Mouse (Mus musculus): Measurements from ENCODE around the gene Hist2h3c1.
"Not testable (repeated sequence)": the region's sequence is repeated elsewhere in the genome, so short reads cannot be mapped to it uniquely, and the experiment has no call there.

The Hist2h3c1 gene

GRCm38 (mm10) chr3:96289201-96289600, 42.7 kb downstream of the Hist2h3c1 start:
- DNase-seq (ENCODE audit: low read depth), result no peak

- DNase-seq (ENCODE audit: low read depth), result not testable (repeated sequence)
These were observed 44.2 kb downstream of the Hist2h3c1 start for GRCm38 (mm10) chr3:96290727-96291126.

GRCm38 (mm10) chr3:96292641-96293040, 46.2 kb downstream of the Hist2h3c1 start:
- DNase-seq (ENCODE audit: low read depth), result no peak

- no peak for DNase-seq (ENCODE audit: low read depth)
These were observed 46.9 kb downstream of the Hist2h3c1 start for GRCm38 (mm10) chr3:96293368-96293767.

- DNase-seq (ENCODE audit: low read depth), result no peak
These were observed 47.3 kb downstream of the Hist2h3c1 start, which contains the start of gene Fcgr1 for GRCm38 (mm10) chr3:96293787-96294186. TSS of gene Fcgr1 (minus strand) at chr3:96293969.
